Mouse (Mus musculus) gastrocnemius, adult 8-10 months (tissue): Measurements from ENCODE around the gene Mrpl30. TPM values are rescaled to one million over a fixed set of nuclear protein-coding genes. Genes with fewer than 3 reads are reported as not detected.

ENCODE experiments used
- DNase-seq, 2 experiments: peaks; one replicate each; pipeline ENCODE4 v3.0.0; 2022; ENCODE audit warnings: low spot score in 2 of 2
- total RNA-seq, 4 experiments: library from RNA; stranded (reverse); gene quantifications; 2 replicates each; pipeline ENCODE4 v1.2.4; 2022

The Mrpl30 gene
- total RNA-seq: 100 to 1,000 TPM; 261 to 309 (median 283) TPM

DNA sequence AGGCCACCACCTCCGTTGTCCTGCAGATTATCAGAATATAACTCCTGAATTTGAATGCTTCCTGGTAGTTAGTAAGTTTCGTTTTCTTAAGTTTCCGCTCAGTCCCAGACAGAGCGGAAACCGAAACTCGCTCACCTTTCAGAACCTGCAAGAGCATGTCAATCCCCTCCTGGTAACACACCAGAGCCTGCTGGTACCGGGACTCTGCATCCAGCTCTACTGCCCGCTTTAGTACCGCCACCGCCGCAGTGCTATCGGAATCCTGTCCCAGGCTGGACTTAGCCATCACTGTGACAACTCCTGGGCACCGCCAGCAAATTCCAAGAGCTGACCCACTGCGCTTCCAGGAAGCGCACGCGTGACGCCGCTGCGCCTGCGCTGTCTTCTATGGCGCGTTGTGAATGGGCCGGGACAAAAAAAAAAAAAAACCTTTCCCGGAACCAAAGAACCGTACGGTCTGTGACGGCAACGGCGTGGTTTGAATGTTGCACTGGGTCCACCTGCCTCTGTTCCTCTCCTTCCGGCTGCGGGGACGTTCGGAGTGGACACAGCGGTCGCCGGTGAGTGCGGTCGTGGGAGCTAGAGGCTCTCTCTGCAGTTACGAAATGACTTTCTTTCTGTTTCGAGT is at the start of gene Mrpl30, which contains the start of gene Mitd1:
Gene Mrpl30 (plus strand): TSS at position 453 of the 628 bp plus-strand sequence.
Gene Mitd1 (minus strand): TSS at position 387 of the 628 bp plus-strand sequence.
- peak; percentile 77 to 85 for DNase-seq

DNA sequence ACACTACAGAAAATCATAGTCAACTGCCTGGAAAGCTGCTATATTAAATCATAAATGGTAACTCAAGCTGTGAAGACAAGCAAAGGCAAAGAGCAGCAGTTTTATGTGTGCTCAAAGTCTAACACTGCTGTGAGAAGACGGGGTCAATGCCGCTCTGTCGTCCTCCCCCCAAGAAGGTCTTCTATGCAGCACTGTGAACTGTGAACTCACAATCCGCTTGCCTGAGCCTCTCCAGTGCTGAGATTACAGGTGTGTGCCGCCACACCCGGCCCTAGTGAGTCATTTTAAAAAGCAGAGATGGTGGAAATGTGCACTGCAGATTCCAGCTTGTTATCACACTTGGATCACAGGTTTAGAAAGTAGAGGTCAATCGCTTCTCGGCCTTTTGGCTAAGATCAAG is 43.4 kb upstream of the Mrpl30 start:
- DNase-seq: no peak

DNA sequence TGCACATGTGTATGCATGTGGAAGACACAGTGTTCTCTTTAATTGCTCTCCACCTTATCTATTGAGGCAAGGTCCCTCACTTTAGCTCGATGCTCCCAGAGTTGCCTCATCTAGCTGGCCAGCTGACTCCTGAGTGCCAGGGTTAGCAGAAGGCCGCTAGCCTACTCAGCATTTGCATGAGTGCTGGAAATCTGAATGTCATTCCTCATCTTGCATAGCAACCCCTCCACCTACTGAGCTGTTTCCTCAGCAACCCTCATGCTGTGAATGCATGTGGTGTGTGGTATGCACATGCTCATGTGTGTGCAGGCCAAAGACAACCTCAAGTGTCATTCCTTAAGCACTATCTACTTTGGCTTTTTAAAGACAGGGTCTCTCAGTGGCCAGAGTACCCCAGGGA is 39.6 kb upstream of the Mrpl30 start:
- DNase-seq: no peak

DNA sequence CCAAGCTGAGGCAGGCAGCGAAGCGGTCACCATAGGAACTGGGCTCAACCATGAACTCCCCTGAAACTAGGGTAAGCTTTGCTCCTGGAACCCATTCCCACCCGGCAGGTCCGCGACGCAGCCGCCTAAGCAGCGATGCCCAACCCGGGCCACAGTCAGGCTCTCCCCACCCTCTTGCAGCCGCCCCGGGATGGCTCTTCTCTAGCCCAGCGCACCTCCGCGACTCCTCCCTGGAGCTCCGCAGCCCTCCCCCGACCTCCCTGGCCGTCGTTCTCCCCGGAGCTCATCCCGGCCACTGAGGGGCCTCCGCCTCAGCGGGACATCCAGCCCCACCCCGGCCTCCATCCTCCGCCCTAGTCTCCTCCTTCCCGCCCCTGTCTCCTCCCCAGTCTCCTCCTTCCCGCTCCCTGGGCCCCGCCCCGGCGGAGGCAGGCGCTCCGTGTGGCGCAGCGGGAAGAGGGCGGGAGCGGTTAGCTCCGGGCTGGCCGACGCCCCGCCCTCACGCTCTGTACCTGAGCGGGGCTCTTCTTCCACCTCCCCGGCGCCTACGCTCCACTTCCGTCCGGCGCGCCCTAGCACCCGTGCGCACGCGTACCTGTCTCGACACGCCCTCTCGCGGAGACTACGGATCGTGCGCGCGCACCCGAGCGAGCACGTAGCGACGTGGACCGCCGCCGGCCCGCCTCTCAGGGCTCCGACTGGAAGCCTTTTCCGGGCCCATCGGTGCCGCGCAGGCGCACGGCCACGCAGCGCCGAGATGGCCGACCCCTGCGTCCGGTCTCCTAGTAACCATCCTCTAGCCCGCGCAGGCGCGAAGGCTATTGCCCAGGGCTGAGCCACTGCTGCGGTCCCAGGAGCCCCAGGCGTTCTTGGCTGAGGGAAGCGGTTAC is 25.5 kb upstream of the Mrpl30 start:
- peak; percentile 99 to 100 for DNase-seq

DNA sequence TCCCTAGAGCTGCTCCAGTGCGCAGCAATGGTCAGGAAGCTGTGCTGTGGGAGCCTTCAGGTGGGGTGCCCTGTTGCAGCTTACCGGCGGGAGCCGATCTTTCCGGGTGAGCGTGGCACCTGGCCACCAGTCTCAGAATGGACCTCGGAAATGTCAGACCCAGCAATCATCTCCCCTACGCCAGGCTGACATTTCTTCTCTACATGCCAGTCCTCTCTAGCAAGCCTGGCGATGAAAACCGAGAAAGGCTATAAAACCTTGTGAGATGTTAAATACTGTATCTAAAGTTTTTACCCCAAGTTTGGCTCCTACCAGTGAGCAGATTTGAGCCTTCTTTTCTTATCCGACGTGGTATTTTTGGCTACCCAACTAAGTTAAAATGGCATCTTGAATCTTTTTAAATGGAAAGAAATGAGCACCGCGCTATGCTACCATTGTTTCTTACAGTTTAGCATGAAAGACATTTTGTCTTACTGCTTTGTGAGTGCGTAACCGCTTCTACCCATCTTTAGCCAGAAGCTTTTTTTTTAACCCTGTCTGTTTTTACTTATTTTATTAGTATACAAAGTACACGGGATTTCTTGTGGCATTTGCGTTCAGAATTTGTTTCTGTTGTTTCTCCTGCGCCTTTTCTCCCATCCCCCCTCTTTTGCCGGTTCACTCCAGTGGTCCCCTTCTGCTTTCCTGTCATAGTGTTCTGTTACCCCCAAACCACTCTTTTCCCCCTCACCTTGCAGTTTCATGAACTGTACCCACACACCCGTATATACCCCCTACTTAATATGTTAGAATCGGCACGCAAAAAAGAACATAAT is 24.7 kb upstream of the Mrpl30 start:
- DNase-seq: no peak

DNA sequence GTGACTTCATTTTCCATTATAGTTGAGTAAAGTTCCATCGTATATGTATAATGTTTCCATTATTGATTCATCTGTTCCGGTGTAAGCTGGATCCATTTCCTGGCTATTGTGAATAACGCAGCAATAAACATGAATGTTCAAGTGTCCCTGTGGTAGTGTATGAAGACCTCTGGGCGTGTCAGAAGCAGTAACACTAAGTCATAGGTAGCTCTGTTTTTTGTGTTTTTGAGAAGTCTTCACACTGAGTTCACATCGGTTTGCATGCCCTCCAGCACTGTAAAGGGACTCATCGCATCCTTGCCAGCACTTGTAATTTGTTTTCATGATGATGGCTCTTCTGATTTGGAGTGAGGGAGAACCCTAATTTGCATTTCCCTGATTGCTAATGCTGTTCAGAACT is 24.0 kb upstream of the Mrpl30 start, which contains the start of gene Tsga10:
Gene Tsga10 (minus strand): TSS at position 144 of the 400 bp plus-strand sequence.
- DNase-seq: no peak

DNA sequence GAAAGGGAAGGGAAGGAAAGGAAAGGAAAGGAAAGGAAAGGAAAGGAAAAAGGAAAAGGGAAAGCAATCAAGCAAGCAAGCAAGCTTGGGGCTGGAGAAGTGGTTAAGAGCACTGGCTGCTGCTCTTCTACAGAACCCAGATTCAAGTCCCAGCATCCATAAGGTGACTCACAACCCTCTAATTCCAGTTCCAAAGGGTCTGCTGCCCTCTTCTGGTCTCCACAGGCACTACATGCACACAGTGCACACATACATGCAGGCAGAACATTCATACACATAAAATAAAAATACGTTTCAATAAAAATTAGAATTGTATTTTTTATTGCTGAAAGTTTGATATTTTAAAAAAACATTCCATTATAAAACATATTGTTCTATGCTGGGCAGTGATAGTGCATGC is 23.2 kb upstream of the Mrpl30 start:
- no peak for DNase-seq

DNA sequence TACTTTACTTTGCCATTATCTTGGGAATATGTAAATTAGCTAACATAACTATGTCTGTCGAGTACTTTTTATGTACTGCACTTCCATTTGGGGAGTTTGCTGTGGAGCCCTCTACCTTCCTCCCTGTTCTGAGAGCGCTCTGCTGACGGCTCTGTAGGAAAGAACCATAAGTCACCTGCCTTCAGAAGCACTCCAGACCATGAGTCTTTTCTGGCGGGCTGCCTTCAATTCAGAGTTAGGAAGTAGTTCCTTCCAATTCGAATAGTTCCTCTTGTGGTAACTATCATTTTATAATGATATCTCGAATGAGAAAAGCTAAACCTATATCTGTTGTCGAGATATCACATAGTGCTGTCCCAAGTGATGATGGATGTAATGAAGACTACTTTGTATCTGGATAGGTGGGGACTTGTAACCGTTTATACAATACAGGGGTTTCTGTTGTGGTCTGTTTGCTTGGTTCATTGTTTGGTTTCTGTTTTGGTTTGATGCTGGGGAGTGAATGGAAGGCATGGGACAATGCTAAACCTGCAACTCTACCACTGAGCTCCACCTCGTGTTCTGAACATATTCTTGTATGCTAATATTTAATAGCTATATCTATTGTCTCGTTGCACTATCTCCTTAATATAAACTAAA is 22.5 kb upstream of the Mrpl30 start:
- DNase-seq: no peak

DNA sequence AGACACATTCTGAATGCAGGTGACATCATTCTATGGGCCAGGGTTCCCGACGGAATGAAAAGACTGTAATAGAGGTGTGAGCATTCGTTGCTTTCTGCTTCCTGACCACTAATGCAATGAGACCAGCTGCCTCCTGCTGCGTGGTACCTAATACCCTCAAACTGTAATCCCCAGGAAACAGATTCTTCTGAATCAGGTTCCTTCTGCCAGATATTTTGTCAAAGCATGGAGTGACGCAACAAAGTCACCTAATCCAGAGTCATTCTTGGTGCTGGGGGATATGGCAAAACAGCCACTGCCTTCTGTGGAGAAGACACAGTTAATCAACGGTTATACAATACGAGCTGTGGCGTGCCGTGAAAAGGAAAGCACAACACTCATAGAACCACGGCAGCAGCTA is 21.6 kb upstream of the Mrpl30 start:
- no peak for DNase-seq

DNA sequence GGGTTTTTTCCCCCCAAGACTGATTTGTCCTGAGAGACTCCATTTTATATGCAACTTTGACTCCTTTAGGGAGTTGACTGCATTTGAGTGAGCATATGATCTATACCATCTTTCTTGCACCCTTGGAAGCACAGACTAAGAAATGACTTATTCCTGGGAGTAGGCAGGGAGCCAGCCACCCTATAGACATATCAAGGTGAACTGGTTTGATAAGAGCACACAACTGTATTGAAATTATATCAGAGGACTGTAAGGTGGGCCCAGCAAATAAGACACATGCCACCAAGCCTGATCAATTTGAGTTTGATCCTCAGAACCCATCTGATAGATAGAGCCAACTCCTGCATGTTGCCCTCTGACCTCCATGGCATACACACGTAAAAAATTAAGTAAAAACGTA is 20.9 kb upstream of the Mrpl30 start:
- no peak for DNase-seq

DNA sequence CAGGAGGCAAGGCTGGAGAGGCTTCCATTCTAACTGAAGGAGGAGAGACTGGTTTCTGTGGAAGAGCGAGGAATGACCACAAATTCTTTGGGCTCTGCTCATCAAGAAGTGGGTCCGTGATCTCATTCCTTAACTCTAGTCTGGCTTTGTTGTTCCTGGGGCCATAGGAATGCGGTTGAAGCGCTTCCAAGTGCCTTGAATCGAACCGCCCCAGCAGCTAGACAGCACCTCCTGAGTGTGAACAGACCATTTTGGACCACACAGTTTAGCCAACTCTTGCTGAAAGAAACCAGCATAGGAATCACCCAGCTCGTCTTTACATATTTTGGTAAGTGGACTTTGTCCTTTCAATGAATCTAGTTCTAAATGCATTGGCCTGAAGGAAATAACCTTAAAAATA is 18.6 kb upstream of the Mrpl30 start, which contains the start of gene Lipt1:
Gene Lipt1 (plus strand): TSS at position 35 of the 400 bp plus-strand sequence.
- no peak for DNase-seq

DNA sequence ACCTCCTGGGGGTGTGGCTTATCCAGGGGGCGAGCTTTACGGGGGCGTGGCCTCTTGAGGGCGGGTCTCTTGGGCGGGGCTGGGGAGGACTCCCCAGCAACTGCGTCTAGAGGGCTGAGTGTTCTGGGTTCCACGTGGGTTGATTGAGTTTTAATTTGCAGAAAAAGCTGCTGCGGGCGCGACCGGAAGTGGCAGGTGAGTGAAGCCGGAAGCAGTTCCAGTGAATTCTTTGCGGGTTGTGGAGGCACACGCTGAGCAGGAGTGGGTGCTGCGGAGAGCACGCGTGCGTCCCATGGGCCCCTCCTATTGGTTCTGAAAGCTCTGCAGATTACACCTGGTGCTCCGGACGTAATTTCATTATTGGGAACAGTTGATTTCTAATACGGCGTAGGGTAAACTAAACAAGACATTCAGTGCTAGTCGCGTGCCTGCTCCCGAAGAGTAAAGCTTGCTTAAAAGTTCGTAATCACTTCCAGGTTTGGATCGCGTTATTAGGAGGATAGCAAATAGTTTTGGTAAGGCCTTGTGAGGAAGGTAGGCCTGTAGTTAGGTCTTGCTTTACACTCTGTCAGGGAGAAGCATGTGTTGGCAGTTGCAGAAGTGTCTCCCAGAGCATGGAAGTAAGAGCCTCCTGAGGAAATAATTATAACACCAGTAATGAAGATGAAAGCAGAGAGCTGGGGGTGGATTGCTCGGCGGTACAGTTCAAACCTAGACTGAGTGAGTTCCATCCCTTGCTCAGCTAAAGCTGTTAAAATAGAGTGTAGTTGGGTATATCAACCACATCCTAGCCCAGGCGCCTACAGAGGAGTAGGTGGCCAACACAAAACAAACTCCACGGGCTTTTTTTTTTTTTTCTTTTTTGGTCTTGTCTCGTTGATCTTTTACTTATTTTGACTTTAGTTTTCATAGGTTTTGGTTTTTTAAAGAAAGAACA is 17.9 kb upstream of the Mrpl30 start:
- peak; percentile 51 to 59 for DNase-seq

DNA sequence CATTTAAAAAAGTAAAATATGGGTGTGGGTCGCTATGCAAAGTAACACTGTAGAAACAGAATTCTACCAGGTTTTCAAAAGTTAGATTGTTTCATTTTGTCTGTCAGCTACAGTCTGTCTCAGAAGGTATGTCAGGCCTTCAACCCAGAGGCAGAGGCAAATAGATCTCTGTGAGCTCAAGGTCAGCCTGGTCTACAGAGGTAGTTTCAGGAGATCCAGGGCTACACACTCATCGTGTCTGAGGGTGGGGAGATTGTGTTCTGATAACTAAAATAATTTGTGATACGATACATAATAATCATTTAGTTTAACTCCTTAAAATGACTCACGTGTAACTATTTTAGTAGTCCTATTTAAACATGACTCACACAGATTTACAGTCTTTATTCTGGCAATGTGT is 17.1 kb upstream of the Mrpl30 start:
- no peak for DNase-seq

DNA sequence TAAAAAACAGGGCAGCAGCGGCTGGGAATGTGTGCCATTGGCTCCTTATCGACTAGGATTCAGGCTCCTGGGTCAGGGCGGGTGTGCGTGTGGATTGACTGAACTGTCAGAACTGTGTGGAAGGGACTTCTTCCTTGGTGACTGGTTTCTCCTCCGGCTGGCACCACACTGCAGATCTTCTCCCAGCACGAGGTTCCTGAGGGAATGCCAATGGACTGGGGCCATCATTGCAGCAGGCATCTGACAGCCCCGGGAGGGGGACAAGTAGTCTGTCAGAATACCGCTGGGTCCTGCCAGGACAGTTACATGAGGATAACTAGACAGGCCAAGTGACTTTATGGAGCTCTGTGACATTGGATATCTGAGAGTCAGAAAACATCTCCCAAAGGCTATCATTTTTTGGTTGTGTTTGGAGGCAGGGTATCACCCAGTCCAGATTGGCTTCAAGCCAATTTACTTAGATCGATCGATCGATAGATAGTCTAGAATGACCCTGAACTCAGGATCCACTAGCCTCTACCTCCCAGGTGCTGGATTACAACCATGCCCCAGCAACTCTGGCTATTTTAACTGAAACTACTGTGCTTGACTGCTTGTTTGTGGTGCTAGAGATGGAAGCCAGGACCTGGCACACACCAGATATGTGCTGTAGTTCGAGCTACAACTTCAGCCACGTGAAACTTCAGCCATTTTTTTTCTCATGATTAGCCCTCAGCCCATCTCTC is 12.4 kb upstream of the Mrpl30 start:
- no peak for DNase-seq

DNA sequence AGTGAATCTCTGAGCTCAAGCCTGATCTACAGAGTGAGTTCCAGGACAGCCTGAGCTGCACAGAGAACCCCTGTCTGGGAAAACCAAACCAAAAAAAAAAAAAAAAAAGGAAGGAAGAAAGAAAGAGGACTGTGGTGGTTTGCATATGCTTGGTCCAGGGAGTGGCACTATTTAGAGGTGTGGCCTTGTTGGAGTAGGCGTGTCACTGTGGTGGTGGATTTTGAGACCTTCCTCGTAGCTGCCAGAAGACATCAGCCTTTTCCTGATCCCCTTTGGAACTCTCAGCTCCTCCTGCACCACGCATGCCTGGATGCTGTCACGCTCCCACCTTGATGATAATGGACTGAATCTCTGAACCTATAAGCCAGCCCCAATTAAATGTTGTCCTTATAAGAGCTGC is 6.9 kb upstream of the Mrpl30 start:
- no peak for DNase-seq

DNA sequence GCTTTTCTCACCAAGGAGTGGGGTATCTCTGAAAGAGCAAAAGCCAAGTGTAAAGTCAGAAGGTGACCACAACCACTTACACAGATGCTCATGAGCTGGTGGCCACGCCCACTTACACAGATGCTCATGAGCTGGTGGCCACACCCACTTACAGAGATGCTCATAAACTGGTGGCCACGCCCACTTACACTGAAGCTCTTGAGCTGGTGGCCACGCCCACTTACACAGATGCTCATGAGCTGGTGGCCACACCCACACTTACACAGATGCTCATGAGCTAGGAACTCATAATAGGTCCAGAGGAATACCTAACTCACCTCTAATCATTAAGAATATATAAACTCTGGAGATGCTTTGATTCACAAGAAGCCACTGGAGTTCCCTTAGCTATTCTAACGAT is 5.8 kb upstream of the Mrpl30 start:
- no peak for DNase-seq

DNA sequence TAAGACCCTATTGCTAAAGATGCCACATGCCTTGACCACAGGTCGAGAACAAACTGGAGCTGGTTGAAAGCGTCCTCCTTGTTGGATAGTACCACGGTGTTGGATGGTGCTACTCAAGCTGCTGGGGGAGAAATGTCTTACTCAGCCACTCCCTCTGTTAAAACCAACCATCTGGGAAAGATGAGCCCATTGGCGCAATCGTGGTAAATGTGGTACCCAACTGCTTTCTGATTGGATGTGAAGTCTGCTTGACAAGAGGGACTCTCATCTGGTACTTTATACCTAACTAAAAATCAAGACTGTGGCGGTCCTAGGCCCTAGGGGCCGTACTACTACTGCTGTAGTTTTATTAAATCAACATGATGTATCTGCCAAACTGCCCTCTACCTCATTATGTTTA is 1.1 kb upstream of the Mrpl30 start:
- no peak for DNase-seq

DNA sequence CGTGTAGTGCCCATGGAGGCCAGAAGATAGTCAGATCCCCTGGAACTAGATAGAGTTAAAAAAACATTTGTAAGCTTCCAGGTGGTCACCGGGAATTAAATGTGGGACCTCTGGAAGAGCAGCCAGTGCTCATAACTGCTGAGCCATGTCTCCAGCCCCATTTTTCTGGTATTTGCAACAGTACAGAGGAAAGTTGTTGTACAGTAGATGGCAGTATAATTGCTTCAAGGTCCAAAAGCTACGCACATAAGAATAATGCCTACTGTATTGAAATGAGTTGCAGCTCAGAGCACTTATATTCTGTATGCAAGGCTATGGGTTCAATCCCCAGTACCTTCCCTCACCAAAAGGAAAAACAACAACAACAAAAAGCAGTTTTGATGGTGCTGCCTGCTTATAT is 1.1 kb downstream of the Mrpl30 start:
- DNase-seq: no peak

DNA sequence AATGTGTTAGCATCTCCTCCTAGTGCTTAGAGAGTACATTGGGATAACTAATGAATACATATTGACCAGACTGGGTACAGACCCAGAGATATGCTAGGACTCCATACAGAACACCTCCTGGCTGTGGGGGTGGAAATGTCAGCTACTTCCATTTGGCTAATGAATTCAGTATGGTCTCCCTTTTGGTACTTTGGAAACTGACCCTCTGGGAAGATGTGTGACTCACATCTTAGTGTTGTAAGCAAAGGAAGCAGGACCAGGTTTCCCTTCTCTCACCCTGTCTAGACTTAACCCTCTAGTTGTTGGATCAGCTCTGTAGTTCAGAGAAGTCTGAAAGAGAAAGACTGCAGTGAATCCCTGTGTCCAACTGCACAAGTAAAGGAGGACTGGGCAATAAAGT is 4.3 kb downstream of the Mrpl30 start:
- DNase-seq: no peak
